Mouse (Mus musculus): ENCODE data around the gene Lrr1.

GRCm38 (mm10) chr12:69216587-69216986, 48.0 kb downstream of the Lrr1 start:
- TF ChIP-seq ZC3H11A (IDR thresholded peaks at IDR 0.05; ENCODE audit: borderline replicate concordance, low read depth, low read length) (no peak), MAFK (IDR thresholded peaks at IDR 0.05; ENCODE audit: insufficient read depth, low read depth, low read length) (no peak)
